Mouse (Mus musculus): ENCODE data around the gene Gm7247.
"Not testable (repeated sequence)": the region's sequence is repeated elsewhere in the genome, so short reads cannot be mapped to it uniquely, and the experiment has no call there.

The Gm7247 gene

GRCm38 (mm10) chr14:51361456-51361855 is at the start of gene Gm7247:
Gm7247 (plus strand) TSS chr14:51361756.
- DNase-seq (ENCODE audit: low spot score in 2 of 2) = no peak

DNA sequence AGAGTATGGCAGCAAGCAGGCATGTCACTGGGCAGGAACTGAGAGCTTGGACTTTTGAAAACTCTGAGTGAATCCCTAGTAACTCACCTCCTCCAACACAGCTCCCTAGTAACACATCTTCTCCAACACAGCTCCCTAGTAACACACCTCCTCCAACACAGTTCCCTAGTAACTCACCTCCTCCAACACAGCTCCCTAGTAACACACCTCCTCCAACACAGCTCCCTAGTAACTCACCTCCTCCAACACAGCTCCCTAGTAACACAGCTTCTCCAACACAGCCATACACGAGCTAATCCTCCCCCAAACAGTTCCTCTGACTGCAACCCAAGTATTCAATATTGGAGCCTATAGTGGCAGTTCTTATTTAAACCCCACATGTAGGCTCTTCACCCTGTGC is 37.6 kb upstream of the Gm7247 start:
- DNase-seq (ENCODE audit: low spot score in 2 of 2) = no peak

DNA sequence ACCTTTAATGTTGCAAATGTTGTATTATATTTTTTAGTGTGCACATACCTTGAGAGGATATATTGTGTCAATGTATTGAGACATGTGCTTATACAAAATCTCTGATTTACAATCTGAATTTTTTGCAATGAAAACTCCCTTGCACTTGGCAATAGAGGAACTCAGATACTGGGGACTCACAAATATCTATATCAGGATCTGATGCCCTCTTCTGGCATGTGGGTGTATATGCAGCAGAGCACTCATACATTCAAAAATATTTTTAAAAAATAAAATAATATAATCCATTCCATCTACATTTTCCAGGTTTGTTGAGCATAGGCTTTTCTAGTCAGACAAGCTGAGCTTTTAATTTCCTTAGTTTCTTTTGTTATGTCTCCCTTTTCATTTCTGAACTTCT is 15.5 kb upstream of the Gm7247 start:
- no peak for DNase-seq (ENCODE audit: low spot score in 2 of 2)

GRCm38 (mm10) chr14:51358111-51358982 is 3.2 kb upstream of the Gm7247 start:
- DNase-seq (ENCODE audit: low spot score in 2 of 2) = peak in 1 of 2 experiments; percentile 7

DNA sequence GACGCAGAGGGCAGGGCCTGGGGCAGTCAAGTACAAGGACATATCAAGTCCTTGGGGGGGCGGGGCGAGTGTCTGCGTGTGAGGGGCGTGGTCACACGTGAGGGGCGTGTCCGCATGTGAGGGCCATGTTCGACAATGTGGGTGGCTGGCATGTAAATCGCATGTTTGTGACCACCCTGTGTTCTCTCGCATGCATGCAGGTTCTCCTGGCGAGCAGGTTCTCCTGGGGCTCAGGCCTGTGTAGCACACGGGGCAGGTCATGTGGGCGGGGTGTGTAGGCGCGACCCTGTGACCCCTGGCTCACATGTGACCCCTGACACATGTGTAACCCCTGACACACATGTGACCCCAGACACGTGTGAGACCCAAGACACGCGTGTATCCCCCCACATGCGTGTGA is 21.2 kb downstream of the Gm7247 start:
- no peak for DNase-seq (ENCODE audit: low spot score in 2 of 2)

DNA sequence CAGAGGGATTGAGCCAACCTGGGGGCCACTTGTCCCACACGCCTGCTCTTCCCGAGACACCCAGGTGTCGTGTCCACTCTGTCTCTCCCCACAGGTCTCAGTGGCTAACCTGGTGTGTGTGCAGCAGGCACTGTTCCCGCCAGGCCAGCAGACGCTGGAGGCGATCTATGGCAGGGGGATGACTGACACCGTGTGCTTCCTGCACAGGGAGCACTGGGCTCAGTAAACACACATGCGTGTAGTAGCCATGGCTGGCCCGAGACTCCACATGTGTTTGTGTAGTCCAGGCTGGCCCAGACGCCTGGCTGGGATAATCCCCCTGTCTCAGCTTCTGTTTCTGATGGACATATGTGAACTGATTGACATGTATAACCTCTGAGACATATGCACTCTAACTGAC is 22.8 kb downstream of the Gm7247 start:
- DNase-seq (ENCODE audit: low spot score in 2 of 2) = no peak

DNA sequence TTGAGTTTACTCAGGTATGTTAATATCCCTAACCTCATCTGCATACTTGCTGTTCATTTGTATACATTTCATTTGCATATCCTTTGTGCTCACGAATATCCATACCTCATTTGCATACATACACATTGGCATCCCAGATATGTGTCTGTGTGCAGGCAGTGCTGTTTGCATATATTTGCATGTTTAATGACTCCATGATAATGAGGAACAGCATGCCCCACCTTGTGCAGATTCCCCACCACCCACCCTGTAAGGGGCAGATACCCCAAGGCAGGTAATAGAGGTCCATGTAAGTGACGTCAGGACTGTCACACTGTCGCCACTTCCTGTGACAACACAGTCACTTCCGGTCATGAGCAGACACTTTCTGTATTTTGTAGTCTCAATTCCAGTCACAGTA is 24.2 kb downstream of the Gm7247 start:
- no peak for DNase-seq (ENCODE audit: low spot score in 2 of 2)

DNA sequence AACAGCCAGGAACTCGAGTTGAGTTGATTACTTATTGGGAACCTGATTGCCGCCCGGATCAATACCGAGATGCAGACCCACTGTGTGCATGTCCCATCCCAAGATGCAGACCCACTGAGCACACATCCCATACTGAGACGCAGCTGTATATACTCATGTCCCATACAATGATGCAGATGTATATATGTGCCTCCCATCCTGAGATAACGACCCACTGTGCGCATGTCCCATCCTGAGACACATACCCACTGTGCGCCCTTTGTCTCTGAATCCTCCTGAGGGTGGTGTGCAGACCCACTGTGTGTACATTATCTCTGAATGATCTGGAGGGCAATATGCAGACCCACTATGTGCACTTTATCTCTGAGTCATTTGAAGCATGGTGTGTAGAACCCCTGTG is 26.2 kb downstream of the Gm7247 start:
- no peak for DNase-seq (ENCODE audit: low spot score in 2 of 2)

- DNase-seq (ENCODE audit: low spot score in 2 of 2) = no peak
Observed at GRCm38 (mm10) chr14:51388222-51388621, 26.7 kb downstream of the Gm7247 start.

DNA sequence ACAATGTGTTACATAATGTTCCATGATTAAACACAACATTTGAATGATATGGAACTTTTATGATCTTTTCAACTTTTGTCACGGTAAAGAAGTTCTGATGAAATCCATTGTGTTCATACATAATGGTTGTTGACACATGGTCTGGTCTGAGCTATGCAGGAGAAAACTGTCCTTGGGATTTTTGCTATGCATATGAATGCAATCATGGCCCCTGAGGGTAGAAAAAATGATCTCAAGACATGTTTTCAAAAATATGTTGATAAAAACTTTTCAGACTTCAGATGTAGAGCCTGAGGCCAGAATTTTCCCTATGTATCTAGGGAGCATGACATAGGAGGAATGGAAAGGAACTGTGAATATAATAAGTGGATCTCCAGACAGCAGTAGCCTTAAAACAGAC is 49.0 kb downstream of the Gm7247 start, which contains the start of gene Vmn2r88:
Gene Vmn2r88, plus strand, starts transcription at position 301 of the 400 bp plus-strand sequence.
- no peak for DNase-seq (ENCODE audit: low spot score in 2 of 2)

GRCm38 (mm10) chr14:51423885-51424284 is 62.3 kb downstream of the Gm7247 start:
- no peak for DNase-seq (ENCODE audit: low spot score in 2 of 2)

GRCm38 (mm10) chr14:51430138-51430537 is 68.6 kb downstream of the Gm7247 start:
- not testable (repeated sequence) for DNase-seq (ENCODE audit: low spot score in 2 of 2)

DNA sequence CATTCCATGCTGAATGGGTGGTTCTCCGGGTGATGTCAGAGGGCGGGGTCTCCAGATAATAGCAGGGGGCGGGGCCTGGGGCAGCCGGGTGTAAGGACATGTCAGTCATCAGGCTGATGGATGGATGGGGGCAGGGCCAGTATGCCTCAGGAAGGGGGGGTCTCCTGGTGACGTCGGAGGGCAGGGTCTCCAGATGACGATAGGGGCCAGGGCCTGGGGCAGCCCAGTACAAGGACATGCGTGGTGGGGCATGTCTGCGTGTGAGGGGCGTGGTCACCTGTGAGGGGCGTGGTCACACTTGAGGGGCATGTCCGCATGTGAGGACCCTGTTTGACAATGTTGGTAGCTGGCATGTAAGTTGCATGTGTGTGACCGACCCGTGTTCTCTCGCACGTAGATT is 73.0 kb downstream of the Gm7247 start:
- DNase-seq (ENCODE audit: low spot score in 2 of 2) = no peak

DNA sequence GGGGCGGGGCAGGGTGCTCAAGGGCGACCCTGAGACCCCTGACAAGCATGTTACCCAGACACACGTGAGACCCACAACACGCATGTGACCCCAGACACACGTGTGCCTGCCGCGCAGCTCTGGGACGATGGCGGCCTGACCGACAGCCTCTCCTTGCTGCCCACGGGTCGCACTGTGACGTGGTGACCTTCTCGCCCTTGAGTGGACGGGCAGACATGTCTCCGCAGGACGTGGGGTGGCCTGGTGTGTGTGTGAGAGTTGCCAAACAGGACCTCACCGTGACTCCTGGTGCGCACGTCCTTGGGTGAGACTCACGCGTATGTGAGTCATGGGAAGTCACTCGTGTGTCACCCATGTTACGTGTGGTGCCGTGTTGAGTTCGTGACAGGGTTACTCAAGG is 73.5 kb downstream of the Gm7247 start:
- no peak for DNase-seq (ENCODE audit: low spot score in 2 of 2)

DNA sequence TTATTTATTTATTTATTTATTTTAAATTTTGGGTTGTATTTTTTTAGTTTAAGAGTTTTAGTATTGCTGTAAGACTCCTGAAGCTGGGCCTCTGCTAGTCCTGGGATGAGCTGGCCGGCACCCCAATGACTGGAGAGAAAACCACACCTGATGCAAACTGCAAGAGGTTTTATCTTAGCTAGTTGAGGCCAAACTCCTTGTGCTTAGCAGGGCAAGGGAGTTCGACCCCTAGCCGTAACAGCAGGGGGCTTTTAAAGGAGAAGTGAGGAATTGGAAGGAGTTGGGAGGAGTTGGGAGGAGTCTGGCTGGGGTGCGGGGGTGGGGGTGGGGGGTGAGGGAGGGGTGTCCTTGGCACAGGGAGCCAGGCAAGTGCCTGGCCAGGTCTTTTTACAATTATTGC is 77.4 kb downstream of the Gm7247 start:
- DNase-seq (ENCODE audit: low spot score in 2 of 2) = no peak

GRCm38 (mm10) chr14:51451557-51451956 is 90.0 kb downstream of the Gm7247 start, which contains the start of gene Vmn2r89:
Vmn2r89 (plus strand) TSS chr14:51451857.
- DNase-seq (ENCODE audit: low spot score in 2 of 2) = not testable (repeated sequence)

GRCm38 (mm10) chr14:51480278-51480677 is 118.7 kb downstream of the Gm7247 start:
- not testable (repeated sequence) for DNase-seq (ENCODE audit: low spot score in 2 of 2)

GRCm38 (mm10) chr14:51481332-51482015 is 119.9 kb downstream of the Gm7247 start:
- DNase-seq (ENCODE audit: low spot score in 2 of 2) = not testable (repeated sequence)

GRCm38 (mm10) chr14:51482051-51482715 is 120.6 kb downstream of the Gm7247 start:
- DNase-seq (ENCODE audit: low spot score in 2 of 2) = no peak

DNA sequence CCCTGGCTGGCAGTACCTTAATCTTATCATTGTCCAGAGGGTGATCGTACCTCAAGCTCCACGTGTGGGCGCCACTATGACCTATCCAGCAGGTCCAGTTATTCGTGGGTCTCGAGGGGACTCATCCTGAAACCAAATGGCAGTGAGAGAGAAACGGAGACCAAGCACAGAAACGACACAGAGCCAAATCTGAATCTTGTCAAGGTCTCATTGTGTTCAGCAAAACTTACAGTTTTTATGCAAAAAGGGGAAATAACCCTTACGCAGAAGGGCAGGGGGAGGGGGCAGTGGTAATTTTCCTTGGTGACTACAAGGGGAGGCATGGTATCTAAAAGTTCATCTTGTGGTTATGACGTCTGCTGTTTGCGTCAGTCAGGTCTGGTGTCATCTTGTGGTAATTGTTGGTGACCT is 121.4 kb downstream of the Gm7247 start:
- not testable (repeated sequence) for DNase-seq (ENCODE audit: low spot score in 2 of 2)

- no peak for DNase-seq (ENCODE audit: low spot score in 2 of 2)
Observed at GRCm38 (mm10) chr14:51483671-51484070, 122.1 kb downstream of the Gm7247 start.

DNA sequence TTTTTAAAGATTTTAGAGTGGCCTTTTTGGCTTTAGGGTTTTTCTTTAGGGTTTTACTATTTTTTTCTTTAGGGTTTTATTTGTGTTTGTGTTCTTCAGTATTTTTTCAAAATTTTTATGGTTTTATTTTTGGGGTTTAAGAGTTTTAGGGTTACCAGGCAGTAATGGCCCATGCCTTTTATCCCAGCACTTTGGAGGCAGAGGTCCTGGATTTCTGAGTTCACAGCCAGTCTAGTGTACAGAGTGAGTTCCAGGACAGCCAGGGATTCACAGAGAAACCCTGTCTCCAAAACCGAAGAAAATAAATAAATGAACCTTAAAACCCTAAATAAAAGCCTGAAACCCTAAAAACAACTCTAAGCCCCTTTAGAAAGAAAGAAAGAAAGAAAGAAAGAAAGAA is 124.6 kb downstream of the Gm7247 start:
- DNase-seq (ENCODE audit: low spot score in 2 of 2) = no peak

Measured in cerebellum, postnatal 4 days (tissue).